Mouse (Mus musculus): ENCODE data around the gene Twf2. TPM values are rescaled to one million over a fixed set of nuclear protein-coding genes. Genes with fewer than 3 reads are reported as not detected.

Twf2 gene
- total RNA-seq, 2 experiments from 2014 or later = 266 to 269 TPM

- no peak for DNase-seq
- intact Hi-C loops (cut with DNase I) = no loop called here
Measured at GRCm38 (mm10) chr9:106263381-106263924, 60.5 kb downstream of the Twf2 start.

Small RNA genes lying within 50 kb of the gene (microRNA-seq; reads per million reads assigned to microRNA genes)
- gene Mir135a-1 (ENCODE audit: borderline number of aligned reads in 2 of 2) (0 reads per million in 2 experiments), gene Mirlet7g (ENCODE audit: borderline number of aligned reads in 2 of 2) (110,631 to 116,626 reads per million in 2 experiments)

Other genes with a start within 250 kb of the Twf2 start
- under 1 TPM; 0.22 to 0.46 TPM for gene Col6a5, start 242.5 kb upstream of the Twf2 start, total RNA-seq (2021)
- gene Col6a4, start 106.3 kb upstream of the Twf2 start, total RNA-seq (2021) = not detected
- 1 to 10 TPM; 1.3 to 1.7 TPM for gene Glyctk, start 45.0 kb upstream of the Twf2 start, total RNA-seq (2021)
- 10 to 100 TPM; 34.6 to 43.4 TPM for gene Wdr82, start 32.2 kb upstream of the Twf2 start, total RNA-seq (2021)
- 10 to 100 TPM; 12.2 to 13.8 TPM for gene Ppm1m, start 3.4 kb upstream of the Twf2 start, total RNA-seq (2021)
- 1 to 10 TPM in 1 of 2 experiments, under 1 TPM in 1; 0.47 to 1.1 TPM for gene Tlr9, start 19.5 kb downstream of the Twf2 start, total RNA-seq (2021)
- gene Alas1, start 45.5 kb downstream of the Twf2 start, total RNA-seq (2021) = 100 to 1,000 TPM; 298 to 524 TPM
- 1 to 10 TPM; 4.1 TPM for gene Poc1a, start 78.0 kb downstream of the Twf2 start, total RNA-seq (2021)
- gene Dusp7, start 165.5 kb downstream of the Twf2 start, total RNA-seq (2021) = 10 to 100 TPM; 56.6 to 56.8 TPM
- 100 to 1,000 TPM; 281 to 289 TPM for gene Rpl29, start 226.3 kb downstream of the Twf2 start, total RNA-seq (2021)
- gene Acy1, start 235.2 kb downstream of the Twf2 start, total RNA-seq (2021) = 10 to 100 TPM; 24.9 to 27.0 TPM
- gene Abhd14b, start 244.4 kb downstream of the Twf2 start, total RNA-seq (2021) = 1 to 10 TPM; 7.2 to 8.3 TPM
- 10 to 100 TPM; 20.9 to 25.1 TPM for gene Abhd14a, start 244.6 kb downstream of the Twf2 start, total RNA-seq (2021)